Mouse (Mus musculus) heart, adult 2 months (tissue): ENCODE measurements at regions not wholly inside any gene's neighbourhood (a gene's known extent, or its start where the extent isn't known, plus 50 kb on each side); places are given as distances from the start of the nearest gene placed in this dataset.

Experiments used
- CTCF ChIP-seq: fragments of 200-600 bp; IDR thresholded peaks from 2 replicates; pipeline ENCODE4 v1.8.1; 2022; ENCODE audit warnings: antibody characterized with exemption, mild to moderate bottlenecking, moderate library complexity
- EP300 ChIP-seq: fragments of 200-500 bp; IDR thresholded peaks from 2 replicates; pipeline ENCODE4 v1.6.1; 2011; ENCODE audit warnings: low read depth, low read length, control low read depth; ENCODE audit not compliant: insufficient read depth
- POLR2A ChIP-seq: fragments of 200-500 bp; IDR thresholded peaks from 2 replicates; pipeline ENCODE4 v1.6.1; 2011; ENCODE audit warnings: mild to moderate bottlenecking, low read depth, low read length, control low read depth; ENCODE audit not compliant: insufficient read depth

- TF ChIP-seq CTCF (no peak), POLR2A (no peak), EP300 (no peak)
Observed at GRCm38 (mm10) chr10:109129552-109130110, 118.8 kb upstream of the Syt1 start.
